Mouse (Mus musculus) liver, embryonic 11.5 days (tissue): Measurements from ENCODE around the gene Vps37b. TPM values are rescaled to one million over a fixed set of nuclear protein-coding genes. Genes with fewer than 3 reads are reported as not detected.
A peak's percentile ranks its signal among the peaks of the same experiment; 100 is the strongest.

Experiments
- ATAC-seq: fragments of 200-750 bp; cut with Nextera tagmentation; replicated peaks from 2 replicates; pipeline ENCODE4 v1.8.0; 2017; ENCODE audit warnings: moderate number of reproducible peaks, mild to moderate bottlenecking, moderate TSS enrichment, moderate library complexity; ENCODE audit not compliant: low FRiP score
- DNase-seq: peaks from one replicate; pipeline ENCODE4 v3.0.0-alpha.2; 2017; ENCODE audit warnings: low spot score
- H3K27ac ChIP-seq: fragments of 300-500 bp; sonication (generic); 2 replicates; pipeline ENCODE4 v1.5.1; 2014; ENCODE audit warnings: mild to moderate bottlenecking, low read depth, low read length, control low read depth
- H3K27me3 ChIP-seq: fragments of 300-500 bp; sonication (generic); replicated peaks from 2 replicates; pipeline ENCODE4 v1.6.1; 2014; ENCODE audit warnings: low read length, mixed read lengths; ENCODE audit not compliant: control insufficient read depth, insufficient read depth
- H3K36me3 ChIP-seq: fragments of 300-500 bp; sonication (generic); 2 replicates; pipeline ENCODE4 v1.6.1; 2014; ENCODE audit warnings: mild to moderate bottlenecking, low read length, moderate library complexity, mixed read lengths; ENCODE audit not compliant: control insufficient read depth, insufficient read depth
- H3K4me1 ChIP-seq: fragments of 300-500 bp; sonication (generic); replicated peaks from 2 replicates; pipeline ENCODE4 v1.6.1; 2014; ENCODE audit warnings: low read length, mixed read lengths; ENCODE audit not compliant: control insufficient read depth, insufficient read depth
- H3K4me2 ChIP-seq: fragments of 300-500 bp; sonication (generic); 2 replicates; pipeline ENCODE4 v1.6.1; 2014; ENCODE audit warnings: mild to moderate bottlenecking, control low read depth, moderate library complexity
- H3K4me3 ChIP-seq: fragments of 300-500 bp; sonication (generic); 2 replicates; pipeline ENCODE4 v1.5.1; 2014; ENCODE audit warnings: low read depth, low read length, control low read depth
- H3K9ac ChIP-seq: fragments of 300-500 bp; sonication (generic); 2 replicates; pipeline ENCODE4 v1.6.1; 2014; ENCODE audit warnings: low read depth, low read length, control low read depth
- H3K9me3 ChIP-seq: fragments of 300-500 bp; sonication (generic); 2 replicates; pipeline ENCODE4 v1.6.1; 2016; ENCODE audit warnings: low read length, inconsistent platforms, mixed read lengths; ENCODE audit not compliant: control insufficient read depth
- whole genome bisulfite sequencing: fragments of 180-500 bp; shearing (Covaris S2); extraction: QIAGEN DNeasy Blood & Tissue Kit; methylation state at CpG from one replicate; pipeline ENCODE4 v1.1.7; 2014; 5-methylcytosine and 5-hydroxymethylcytosine counted together
- polyA plus RNA-seq: library from polyadenylated mRNA; unstranded; fragments of >200 nt; fragmentation: Nextera tagmentation; extraction: Ambion mirVana; gene quantifications from 2 replicates; pipeline ENCODE4 v1.2.1, GENCODE M21; 2014

Vps37b gene
- polyA plus RNA-seq, 1 experiment from 2014 or later = 31.3 TPM

GRCm38 (mm10) chr5:124030386-124031067 lies 1.5 kb downstream of the Vps37b start:
- no peak for ATAC-seq
- Histone ChIP-seq H3K36me3 (peaks cover 9% of the 10 kb centered on the region; the same call in 1 of the 2 replicates), H3K27me3 (no peaks in the 10 kb centered on the region), H3K4me1 (peaks cover 54% of the 10 kb centered on the region), H3K9ac (peak overlapping the region; percentile 91), H3K27ac (peak overlapping the region; percentile 68; the same call in 1 of the 2 replicates), H3K4me3 (peak overlapping the region; percentile 90), H3K9me3 (no peaks in the 10 kb centered on the region), H3K4me2 (peak overlapping the region; percentile 98)
- 48% methylated on average over 12 of the region's 12 CpGs for WGBS
- no peak for DNase-seq

DNA sequence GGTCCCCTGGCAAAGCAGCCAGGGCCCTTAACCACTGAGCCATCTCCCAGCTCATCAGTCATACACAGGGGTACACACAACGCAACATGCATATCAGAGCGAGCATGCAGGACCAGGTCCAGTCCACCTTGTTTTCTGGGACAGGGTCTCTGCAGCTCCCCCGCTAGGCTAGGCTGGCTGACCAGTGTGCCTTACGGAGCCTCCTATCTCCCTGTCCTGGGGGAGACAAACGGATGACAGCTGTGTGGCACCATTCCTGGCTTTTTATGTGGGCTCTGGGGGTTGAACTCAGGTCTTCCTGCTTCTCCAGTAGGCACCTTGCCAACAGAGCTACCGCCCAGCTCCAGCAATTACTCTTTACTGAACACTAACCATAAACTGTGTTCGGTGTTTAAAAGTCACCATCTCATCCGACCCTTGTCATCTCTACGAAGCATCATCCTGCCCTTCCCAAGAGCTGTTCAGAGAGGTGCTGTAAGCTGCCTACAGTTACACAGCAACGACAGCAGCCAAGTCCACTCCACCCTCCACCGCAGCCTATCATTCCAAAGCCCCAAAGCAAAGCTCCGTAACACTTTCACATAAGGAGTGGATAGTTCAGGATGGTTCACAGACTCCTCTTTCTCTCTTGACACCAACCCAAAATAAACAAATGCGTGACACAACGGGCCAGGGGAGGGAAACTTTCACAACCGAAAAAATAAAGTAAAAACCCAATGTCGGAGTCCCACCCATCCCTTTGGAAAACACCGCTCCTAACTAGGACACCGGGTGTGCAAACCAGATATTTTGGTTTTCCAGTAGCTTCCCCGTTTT lies 2.6 kb downstream of the Vps37b start:
- no peaks in the 10 kb centered on the region for H3K9me3 ChIP-seq
- H3K9ac ChIP-seq = peak overlapping the region; percentile 25; the same call in 1 of the 2 replicates
- H3K4me3 ChIP-seq = no peak overlapping the region
- WGBS = 84% methylated on average over 19 of the region's 19 CpGs
- peaks cover 60% of the 10 kb centered on the region for H3K4me1 ChIP-seq
- no peaks in the 10 kb centered on the region for H3K27me3 ChIP-seq
- H3K4me2 ChIP-seq = peak overlapping the region; percentile 98
- DNase-seq (no peak), ATAC-seq (no peak)
- no peak overlapping the region for H3K27ac ChIP-seq
- H3K36me3 ChIP-seq = peaks cover 9% of the 10 kb centered on the region; the same call in 1 of the 2 replicates

DNA sequence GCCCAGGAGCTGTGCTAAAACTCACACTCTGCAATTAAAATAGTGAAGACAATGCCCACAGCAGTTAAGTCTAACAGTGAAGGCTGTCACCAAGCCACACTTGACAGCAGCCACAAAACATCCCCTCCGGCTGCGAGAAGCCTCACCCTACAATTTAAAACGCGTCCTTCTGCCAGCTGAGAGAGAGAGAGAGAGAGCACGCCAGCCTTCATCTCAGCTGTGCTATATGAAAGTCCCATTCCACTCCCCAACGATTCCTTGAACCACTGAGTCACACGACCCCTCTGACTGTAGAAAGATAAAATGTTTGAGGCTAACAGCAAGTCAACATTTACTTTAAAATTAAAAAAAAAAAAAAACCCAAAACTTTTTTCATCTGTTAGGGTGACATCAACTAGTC lies 3.4 kb downstream of the Vps37b start:
- 49% methylated on average over 7 of the region's 7 CpGs for WGBS
- peak overlapping the region; percentile 5; the same call in 1 of the 2 replicates for H3K27ac ChIP-seq
- H3K4me3 ChIP-seq = no peak overlapping the region
- H3K27me3 ChIP-seq = no peaks in the 10 kb centered on the region
- DNase-seq (no peak), ATAC-seq (no peak)
- no peaks in the 10 kb centered on the region for H3K9me3 ChIP-seq
- peaks cover 67% of the 10 kb centered on the region for H3K4me1 ChIP-seq
- peak overlapping the region; percentile 49 for H3K9ac ChIP-seq
- H3K36me3 ChIP-seq = peaks cover 9% of the 10 kb centered on the region; the same call in 1 of the 2 replicates
- peak overlapping the region; percentile 46 for H3K4me2 ChIP-seq

DNA sequence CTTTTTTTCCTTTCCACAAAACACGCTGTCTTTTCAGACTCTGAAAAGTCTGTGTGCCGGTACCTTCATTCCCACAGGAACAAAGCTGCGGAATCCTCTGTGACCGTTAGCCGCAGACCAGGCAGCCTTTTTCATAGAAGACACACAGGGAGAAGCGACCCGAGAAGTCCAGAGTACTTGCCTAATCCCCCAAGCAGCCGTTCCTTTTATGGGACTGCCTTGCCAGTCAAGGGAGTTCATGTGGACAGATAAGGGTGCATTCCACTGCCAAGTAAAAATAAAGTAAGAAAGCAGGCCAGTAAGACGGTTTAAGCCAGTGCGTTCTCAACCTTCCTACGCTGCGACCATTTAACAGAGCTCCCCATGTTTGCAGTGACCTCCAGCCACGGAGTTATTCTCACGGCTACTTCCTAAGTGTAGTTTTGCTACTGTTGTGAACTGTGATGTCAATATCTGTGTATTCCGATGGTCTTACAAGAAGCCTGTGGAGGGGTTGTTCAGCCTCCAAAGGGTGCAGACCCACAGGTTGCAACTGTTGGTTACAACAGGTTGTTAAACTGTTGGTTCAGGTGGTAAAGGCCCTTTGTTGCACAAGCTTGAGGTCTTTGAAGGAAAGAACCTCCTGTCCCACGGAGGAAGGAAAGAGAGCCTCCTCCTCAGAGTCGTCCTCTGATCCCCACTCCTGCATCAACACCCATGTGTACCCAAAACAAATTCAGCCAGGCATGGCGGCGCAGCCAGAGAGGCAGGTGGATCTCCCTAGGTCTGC lies 4.2 kb downstream of the Vps37b start:
- H3K9ac ChIP-seq = peak overlapping the region; percentile 49

DNA sequence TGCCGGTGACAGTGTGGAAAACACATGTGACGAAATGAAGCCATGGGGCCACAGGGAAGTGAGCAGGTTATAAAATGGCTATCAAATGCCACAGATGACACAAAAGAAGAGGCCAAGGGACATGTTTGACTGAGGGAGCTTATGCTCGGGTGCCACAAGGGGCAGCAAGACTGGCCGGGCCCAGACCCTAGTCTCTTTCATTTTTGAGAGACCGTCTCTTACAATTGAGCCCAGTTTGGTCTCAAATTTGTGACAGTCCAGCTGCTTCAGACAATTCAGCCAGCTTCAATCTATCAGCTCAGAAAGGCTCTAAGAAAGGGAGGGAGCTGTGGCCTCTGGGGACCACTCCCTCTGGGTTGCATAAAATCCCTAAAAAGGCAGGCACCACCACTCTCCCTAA lies 5.5 kb downstream of the Vps37b start:
- Histone ChIP-seq H3K9ac (0 out of 2 replicates have a peak overlapping the region, but pooled peaks have one; percentile 34), H3K4me3 (no peak overlapping the region), H3K36me3 (peaks cover 9% of the 10 kb centered on the region; the same call in 1 of the 2 replicates), H3K27me3 (no peaks in the 10 kb centered on the region), H3K4me1 (peaks cover 85% of the 10 kb centered on the region), H3K4me2 (no peak overlapping the region; the same call in 1 of the 2 replicates), H3K9me3 (no peaks in the 10 kb centered on the region), H3K27ac (no peak overlapping the region; the same call in 1 of the 2 replicates)
- DNase-seq (no peak), ATAC-seq (no peak)
- WGBS = 85% methylated on average over 5 of the region's 5 CpGs

More for the DNA sequence above, 4.2 kb downstream of the Vps37b start:
- whole genome bisulfite sequencing = 56% methylated on average over 19 of the region's 19 CpGs
- H3K36me3 ChIP-seq = peaks cover 9% of the 10 kb centered on the region; the same call in 1 of the 2 replicates
- ATAC-seq = no peak
- H3K4me2 ChIP-seq = peak overlapping the region; percentile 46
- H3K4me3 ChIP-seq = no peak overlapping the region
- H3K27me3 ChIP-seq = no peaks in the 10 kb centered on the region
- DNase-seq = no peak
- H3K4me1 ChIP-seq = peaks cover 75% of the 10 kb centered on the region
- H3K9me3 ChIP-seq = no peaks in the 10 kb centered on the region
- peak overlapping the region; percentile 56; the same call in 1 of the 2 replicates for H3K27ac ChIP-seq

DNA sequence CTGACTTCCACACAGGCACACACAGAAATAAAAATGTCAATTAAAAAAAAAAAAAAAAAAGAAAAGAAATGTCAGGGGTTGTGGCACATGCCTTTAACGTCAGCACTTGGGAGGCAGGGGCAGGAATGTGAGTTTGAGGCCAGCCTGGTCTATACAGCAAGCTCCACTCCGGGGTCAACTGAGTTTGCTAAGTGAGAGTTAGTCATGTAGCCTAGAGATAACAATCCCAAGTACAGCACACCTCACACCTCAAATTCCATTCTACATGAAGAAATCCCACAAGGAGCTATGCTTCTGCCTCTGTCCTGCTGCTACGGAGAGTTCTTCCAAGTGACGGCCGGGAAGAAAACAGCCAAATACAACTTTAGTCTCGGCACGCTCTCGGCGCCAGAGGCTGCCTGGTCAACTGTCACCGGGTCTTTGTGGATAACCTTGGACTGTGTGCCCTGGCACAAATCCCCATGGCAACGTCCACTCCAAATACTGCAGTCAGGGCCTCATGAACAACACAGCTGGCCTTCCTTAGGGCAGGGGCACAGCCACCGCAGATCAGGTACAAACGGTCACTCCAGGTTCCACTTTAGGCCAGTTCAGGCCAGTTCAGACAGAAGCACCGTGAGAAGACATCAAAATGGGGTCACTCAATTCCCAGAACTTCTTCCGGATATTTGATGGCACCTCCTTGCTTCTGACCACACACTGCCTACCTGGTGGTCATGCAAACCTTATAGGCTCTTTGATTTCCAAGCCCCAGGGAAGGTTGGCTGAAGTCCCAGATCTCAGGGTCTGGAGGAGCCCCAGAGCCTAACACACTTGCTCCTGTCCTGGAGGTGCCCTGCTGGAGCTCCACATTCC lies 6.3 kb downstream of the Vps37b start:
- DNase-seq (no peak), ATAC-seq (no peak)
- Histone ChIP-seq H3K27ac (peak overlapping the region; percentile 28), H3K4me2 (peak overlapping the region; percentile 28), H3K9me3 (no peaks in the 10 kb centered on the region), H3K4me1 (peaks cover 93% of the 10 kb centered on the region), H3K9ac (0 out of 2 replicates have a peak overlapping the region, but pooled peaks have one; percentile 34), H3K36me3 (peaks cover 9% of the 10 kb centered on the region; the same call in 1 of the 2 replicates), H3K27me3 (no peaks in the 10 kb centered on the region), H3K4me3 (no peak overlapping the region)
- 79% methylated on average over 15 of the region's 15 CpGs for WGBS

GRCm38 (mm10) chr5:124025146-124025545 lies 6.9 kb downstream of the Vps37b start:
- no peak overlapping the region for H3K4me2 ChIP-seq
- H3K36me3 ChIP-seq = peaks cover 9% of the 10 kb centered on the region; the same call in 1 of the 2 replicates
- WGBS = 58% methylated on average over 9 of the region's 9 CpGs
- H3K27ac ChIP-seq = peak overlapping the region; percentile 6; the same call in 1 of the 2 replicates
- no peaks in the 10 kb centered on the region for H3K27me3 ChIP-seq
- no peak overlapping the region for H3K4me3 ChIP-seq
- ATAC-seq (no peak), DNase-seq (no peak)
- no peak overlapping the region for H3K9ac ChIP-seq
- no peaks in the 10 kb centered on the region for H3K9me3 ChIP-seq
- H3K4me1 ChIP-seq = peaks cover 92% of the 10 kb centered on the region
